Mouse (Mus musculus) T-cell, adult 2 months (primary cell): ENCODE data around the gene Nubpl.

Source experiments
- DNase-seq: peaks from one replicate; pipeline ENCODE4 v3.0.0; 2022; ENCODE audit warnings: low spot score

Gene Nubpl

GRCm38 (mm10) chr12:52247438-52247837 lies 149.9 kb downstream of the Nubpl start:
- no peak for DNase-seq

- no peak for DNase-seq
Measured at GRCm38 (mm10) chr12:52248531-52248930, 151.0 kb downstream of the Nubpl start.

GRCm38 (mm10) chr12:52254089-52254488 lies 156.6 kb downstream of the Nubpl start:
- DNase-seq, result no peak

- DNase-seq, result no peak
Measured at GRCm38 (mm10) chr12:52268131-52268530, 170.6 kb downstream of the Nubpl start.

- DNase-seq, result no peak
Measured at GRCm38 (mm10) chr12:52272828-52273227, 175.3 kb downstream of the Nubpl start.

GRCm38 (mm10) chr12:52276320-52276719 lies 178.8 kb downstream of the Nubpl start:
- no peak for DNase-seq

- no peak for DNase-seq
Measured at GRCm38 (mm10) chr12:52281232-52281631, 183.7 kb downstream of the Nubpl start.

- DNase-seq, result no peak
Measured at GRCm38 (mm10) chr12:52284471-52284870, 186.9 kb downstream of the Nubpl start.

- DNase-seq, result no peak
Measured at GRCm38 (mm10) chr12:52286802-52287201, 189.3 kb downstream of the Nubpl start.

GRCm38 (mm10) chr12:52288537-52288936 lies 191.0 kb downstream of the Nubpl start:
- DNase-seq, result no peak

- no peak for DNase-seq
Measured at GRCm38 (mm10) chr12:52288941-52289567, 191.5 kb downstream of the Nubpl start.

GRCm38 (mm10) chr12:52289594-52289993 lies 192.1 kb downstream of the Nubpl start:
- DNase-seq, result no peak

GRCm38 (mm10) chr12:52293931-52294330 lies 196.4 kb downstream of the Nubpl start:
- no peak for DNase-seq

GRCm38 (mm10) chr12:52297988-52298387 lies 200.5 kb downstream of the Nubpl start:
- no peak for DNase-seq

GRCm38 (mm10) chr12:52298683-52299082 lies 201.1 kb downstream of the Nubpl start:
- no peak for DNase-seq

GRCm38 (mm10) chr12:52302961-52303360 lies 205.4 kb downstream of the Nubpl start:
- no peak for DNase-seq

- DNase-seq, result no peak
Measured at GRCm38 (mm10) chr12:52306348-52306747, 208.8 kb downstream of the Nubpl start.

GRCm38 (mm10) chr12:52307331-52307982 lies 209.9 kb downstream of the Nubpl start:
- DNase-seq, result no peak

GRCm38 (mm10) chr12:52308628-52309027 lies 211.1 kb downstream of the Nubpl start:
- DNase-seq, result no peak

GRCm38 (mm10) chr12:52314818-52315217 lies 217.3 kb downstream of the Nubpl start:
- DNase-seq, result no peak

- DNase-seq, result no peak
Measured at GRCm38 (mm10) chr12:52317635-52318034, 220.1 kb downstream of the Nubpl start.

- no peak for DNase-seq
Measured at GRCm38 (mm10) chr12:52318426-52318825, 220.9 kb downstream of the Nubpl start.

- DNase-seq, result no peak
Measured at GRCm38 (mm10) chr12:52319156-52319555, 221.6 kb downstream of the Nubpl start.

GRCm38 (mm10) chr12:52328488-52328887 lies 231.0 kb downstream of the Nubpl start:
- DNase-seq, result no peak
